ENCODE assay signal across 18 mouse cellular contexts in the genomic region with DNA sequence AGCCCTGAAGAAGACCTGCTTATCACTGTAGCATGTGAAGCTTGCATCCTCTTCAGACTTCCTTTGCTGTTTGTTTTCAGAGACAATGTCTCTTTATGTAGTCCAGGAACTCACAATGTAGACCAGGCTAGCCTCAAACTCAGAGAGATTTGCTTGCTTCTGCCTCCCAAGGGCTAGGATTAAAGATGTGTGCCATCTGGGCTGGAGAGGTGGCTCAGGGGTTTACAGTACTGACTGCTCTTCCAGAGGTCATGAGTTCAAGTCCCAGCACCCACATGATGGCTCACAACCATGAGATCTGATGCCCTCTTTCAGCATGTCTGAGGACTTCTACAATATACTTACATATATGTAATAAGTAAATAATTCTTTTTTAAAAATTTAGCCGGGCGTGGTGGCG. TPM values are rescaled to one million over a fixed set of nuclear protein-coding genes. Genes with fewer than 3 reads are reported as not detected.
"Had no signal": no experiment of that assay in that cellular context is flagged by ENCODE, and none has a peak within 500 bp of the region (broad histone marks: within the 10 kb centered on the region; RNA-seq: fewer than 3 reads in every experiment).

No protein-coding gene starts in this region.

- H3K36me3 ChIP-seq: liver, embryonic 15.5 days; lung, embryonic 15.5 days; midbrain, embryonic 13.5 days; midbrain, embryonic 15.5 days; neural tube, embryonic 12.5 days; stomach, embryonic 15.5 days had no signal

- H3K27ac ChIP-seq: liver, embryonic 15.5 days; lung, embryonic 15.5 days; macrophage; midbrain, embryonic 13.5 days; midbrain, embryonic 15.5 days; neural tube, embryonic 12.5 days; stomach, embryonic 15.5 days; stomach, postnatal 0 days had no signal

- H3K27me3 ChIP-seq: lung, embryonic 15.5 days; midbrain, embryonic 13.5 days; midbrain, embryonic 15.5 days; neural tube, embryonic 12.5 days; stomach, embryonic 15.5 days had no signal

- H3K4me3 ChIP-seq: liver, embryonic 15.5 days; lung, embryonic 15.5 days; midbrain, embryonic 13.5 days; midbrain, embryonic 15.5 days; neural tube, embryonic 12.5 days; stomach, embryonic 15.5 days had no signal

- H3K9me3 ChIP-seq: liver, embryonic 15.5 days; lung, embryonic 15.5 days; midbrain, embryonic 13.5 days; midbrain, embryonic 15.5 days; neural tube, embryonic 12.5 days; stomach, embryonic 15.5 days had no signal

- H3K9ac ChIP-seq: liver, embryonic 15.5 days; liver, postnatal 0 days; lung, embryonic 15.5 days; midbrain, embryonic 13.5 days; midbrain, embryonic 15.5 days; neural tube, embryonic 12.5 days; stomach, embryonic 15.5 days had no signal

- H3K4me2 ChIP-seq: liver, embryonic 15.5 days; lung, embryonic 15.5 days; midbrain, embryonic 13.5 days; midbrain, embryonic 15.5 days; neural tube, embryonic 12.5 days; stomach, embryonic 15.5 days had no signal

- H3K4me1 ChIP-seq: lung, embryonic 15.5 days; stomach, embryonic 15.5 days had no signal

- DNase-seq: liver, postnatal 0 days; lung, adult 2 months; lung, postnatal 14 days; lung, postnatal 36 days; right cerebral cortex, postnatal 14 days; thymus, adult 2 months; thymus, postnatal 14 days; thymus, postnatal 36 days had no signal

- ATAC-seq: liver, postnatal 0 days; lung, postnatal 0 days; midbrain, embryonic 13.5 days; midbrain, embryonic 15.5 days had no signal

RNA-seq across cellular contexts. Expression of a gene that starts 5.6 kb away (rescaled TPM):
- total RNA-seq: monocyte, adult 5-6 weeks had no signal
